ENCODE assay signal across 19 mouse cellular contexts in the genomic region with DNA sequence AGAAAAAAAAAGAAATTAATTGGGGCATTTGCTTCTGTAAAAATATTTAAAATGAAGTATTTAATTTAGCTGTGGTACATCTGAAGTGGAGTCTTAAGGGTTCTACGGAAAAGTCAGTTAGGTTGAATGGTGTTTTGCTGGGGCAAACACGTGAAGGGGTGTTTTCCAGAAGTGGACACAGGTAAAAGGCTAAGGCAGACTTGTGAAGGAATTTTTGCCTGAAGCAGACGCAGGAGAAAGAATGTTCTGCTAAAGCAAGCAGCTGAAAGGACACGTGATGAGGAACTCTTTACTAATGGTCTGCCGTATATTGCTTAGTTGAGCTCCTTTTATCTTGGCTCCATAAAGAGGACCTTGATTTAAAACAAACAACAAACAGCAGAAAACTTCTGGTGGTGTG.
DNase-seq lines count a peak whose midpoint lies in the region; ATAC-seq and TF ChIP-seq lines count a peak whose summit lies in the region.
"Had no signal": no experiment of that assay in that cellular context is flagged by ENCODE, and none has a peak within 500 bp of the region (broad histone marks: within the 10 kb centered on the region; RNA-seq: fewer than 3 reads in every experiment).

No protein-coding gene starts in this region.

- H3K9ac ChIP-seq in kidney, embryonic 14.5 days (ENCODE audit: low read depth, low read length), result no peak overlapping the region
- no peak overlapping the region for H3K9ac ChIP-seq in kidney, embryonic 15.5 days
- H3K9ac ChIP-seq in lung, embryonic 16.5 days (ENCODE audit: low read length), result no peak overlapping the region
- H3K9ac ChIP-seq: forebrain, embryonic 13.5 days; heart, embryonic 12.5 days; heart, embryonic 15.5 days; hindbrain, embryonic 12.5 days; hindbrain, embryonic 15.5 days had no signal

- no peak for DNase-seq in frontal cortex, postnatal 36 days (ENCODE audit: low spot score in 2 of 2)
- DNase-seq in kidney, adult 2 months, result peak; percentile 38
- DNase-seq in kidney, postnatal 14 days, result peak; percentile 4
- DNase-seq in lung, adult 2 months, result no peak
- DNase-seq: adrenal gland, adult 8-10 months; adrenal gland, postnatal 25 days; gastrocnemius, postnatal 25 days had no signal

- ATAC-seq in frontal cortex, adult (ENCODE audit: low TSS enrichment), result 0 out of 2 replicates have a peak, but pooled peaks have one; percentile 18
- no peak for ATAC-seq in kidney, embryonic 14.5 days (ENCODE audit: low FRiP score, low TSS enrichment)
- no peak for ATAC-seq in kidney, embryonic 15.5 days (replicated peaks; ENCODE audit: low FRiP score)
- peak; percentile 62 for ATAC-seq in lung, embryonic 16.5 days (ENCODE audit: low read depth)
- ATAC-seq: activated CD4-positive, CD25-positive, alpha-beta regulatory T cell, adult 4 months; forebrain, embryonic 13.5 days; forebrain, embryonic 16.5 days had no signal

- no peak overlapping the region; the same call in 1 of the 2 replicates for H3K27ac ChIP-seq in kidney, adult 2 months (ENCODE audit: insufficient read depth, low read depth, low read length)
- H3K27ac ChIP-seq in kidney, embryonic 14.5 days (ENCODE audit: low read depth, low read length), result no peak overlapping the region
- no peak overlapping the region for H3K27ac ChIP-seq in kidney, embryonic 15.5 days
- no peak overlapping the region for H3K27ac ChIP-seq in lung, embryonic 16.5 days (ENCODE audit: low read length)
- H3K27ac ChIP-seq: forebrain, embryonic 10.5 days; forebrain, embryonic 13.5 days; heart, embryonic 15.5 days; hindbrain, embryonic 12.5 days; hindbrain, embryonic 15.5 days had no signal

- no peaks in the 10 kb centered on the region for H3K36me3 ChIP-seq in kidney, adult 2 months (ENCODE audit: control insufficient read depth, insufficient read depth, low read length)
- no peaks in the 10 kb centered on the region for H3K36me3 ChIP-seq in kidney, embryonic 14.5 days (ENCODE audit: control insufficient read depth, insufficient read depth, low read length)
- H3K36me3 ChIP-seq in kidney, embryonic 15.5 days, result no peaks in the 10 kb centered on the region
- H3K36me3 ChIP-seq in lung, embryonic 16.5 days (ENCODE audit: control insufficient read depth, insufficient read depth, low read length), result no peaks in the 10 kb centered on the region
- H3K36me3 ChIP-seq: forebrain, embryonic 10.5 days; heart, embryonic 12.5 days; heart, embryonic 15.5 days; hindbrain, embryonic 12.5 days; hindbrain, embryonic 15.5 days had no signal

- no peak overlapping the region for H3K4me3 ChIP-seq in kidney, adult 2 months (ENCODE audit: insufficient read depth, low read depth, low read length)
- no peak overlapping the region for H3K4me3 ChIP-seq in kidney, embryonic 14.5 days (ENCODE audit: low read length)
- no peak overlapping the region for H3K4me3 ChIP-seq in kidney, embryonic 15.5 days (replicated peaks)
- no peak overlapping the region for H3K4me3 ChIP-seq in lung, embryonic 16.5 days (ENCODE audit: low read length)
- no peak overlapping the region for H3K4me3 ChIP-seq in lung, adult 2 months (replicated peaks; ENCODE audit: extremely low read depth, low read depth, low read length)
- H3K4me3 ChIP-seq: forebrain, embryonic 10.5 days; forebrain, embryonic 13.5 days; heart, embryonic 12.5 days; heart, embryonic 15.5 days; hindbrain, embryonic 12.5 days; hindbrain, embryonic 15.5 days had no signal

- no peak overlapping the region for H3K4me2 ChIP-seq in kidney, embryonic 14.5 days (replicated peaks; ENCODE audit: low read depth, low read length)
- no peak overlapping the region for H3K4me2 ChIP-seq in kidney, embryonic 15.5 days
- no peak overlapping the region for H3K4me2 ChIP-seq in lung, embryonic 16.5 days (ENCODE audit: low read depth, low read length)
- H3K4me2 ChIP-seq: forebrain, embryonic 13.5 days; heart, embryonic 12.5 days; heart, embryonic 15.5 days; hindbrain, embryonic 12.5 days; hindbrain, embryonic 15.5 days had no signal

- H3K4me1 ChIP-seq in kidney, adult 2 months (ENCODE audit: control insufficient read depth, insufficient read depth, low read length), result no peaks in the 10 kb centered on the region
- no peaks in the 10 kb centered on the region for H3K4me1 ChIP-seq in kidney, embryonic 14.5 days (ENCODE audit: control insufficient read depth, insufficient read depth, low read length)
- H3K4me1 ChIP-seq in kidney, embryonic 15.5 days, result no peaks in the 10 kb centered on the region
- peaks cover 4% of the 10 kb centered on the region; the same call in 1 of the 2 replicates for H3K4me1 ChIP-seq in lung, embryonic 16.5 days (replicated peaks; ENCODE audit: control insufficient read depth, insufficient read depth, low read length)
- H3K4me1 ChIP-seq in lung, adult 2 months (ENCODE audit: control insufficient read depth, insufficient read depth, low read length), result peaks cover 3% of the 10 kb centered on the region; the same call in 1 of the 2 replicates
- H3K4me1 ChIP-seq: forebrain, embryonic 10.5 days; hindbrain, embryonic 12.5 days; hindbrain, embryonic 15.5 days had no signal

- TF ChIP-seq POLR2A in kidney, adult 2 months (IDR thresholded peaks at IDR 0.05; ENCODE audit: low read depth, low read length), result no peak
- TF ChIP-seq POLR2A in lung, adult 2 months (IDR thresholded peaks at IDR 0.05; ENCODE audit: borderline replicate concordance, extremely low read depth, low read depth, low read length), result no peak

- WGBS in kidney, adult 2 months, result 50% methylated on average over 5 of the region's 5 CpGs
- WGBS in kidney, embryonic 14.5 days, result 46% methylated on average over 5 of the region's 5 CpGs
- 49% methylated on average over 5 of the region's 5 CpGs for WGBS in kidney, embryonic 15.5 days
- WGBS in lung, embryonic 16.5 days, result 33% methylated on average over 5 of the region's 5 CpGs
- 59% methylated on average over 5 of the region's 5 CpGs for WGBS in lung, adult 2 months

- no peak for TF ChIP-seq CTCF in kidney, adult 2 months (conservative IDR thresholded peaks at IDR 0.05; ENCODE audit: insufficient read depth, insufficient read length, low read depth, low read length)
- TF ChIP-seq CTCF in lung, adult 2 months (IDR thresholded peaks at IDR 0.05; ENCODE audit: insufficient read depth, low read length), result no peak

- no peaks in the 10 kb centered on the region for H3K27me3 ChIP-seq in kidney, adult 2 months (replicated peaks; ENCODE audit: control insufficient read depth, insufficient read depth, low read length)
- no peaks in the 10 kb centered on the region for H3K27me3 ChIP-seq in kidney, embryonic 14.5 days (ENCODE audit: control insufficient read depth, insufficient read depth, low read length)
- H3K27me3 ChIP-seq in kidney, embryonic 15.5 days, result no peaks in the 10 kb centered on the region
- no peaks in the 10 kb centered on the region for H3K27me3 ChIP-seq in lung, embryonic 16.5 days (ENCODE audit: control insufficient read depth, insufficient read depth, low read depth, low read length)
- H3K27me3 ChIP-seq: forebrain, embryonic 13.5 days; heart, embryonic 12.5 days; heart, embryonic 15.5 days; hindbrain, embryonic 12.5 days; hindbrain, embryonic 15.5 days had no signal

- H3K9me3 ChIP-seq in kidney, embryonic 14.5 days (ENCODE audit: control insufficient read depth, low read length), result no peaks in the 10 kb centered on the region
- H3K9me3 ChIP-seq in kidney, embryonic 15.5 days (replicated peaks), result no peaks in the 10 kb centered on the region
- no peaks in the 10 kb centered on the region for H3K9me3 ChIP-seq in lung, embryonic 16.5 days (ENCODE audit: control insufficient read depth, low read length)
- H3K9me3 ChIP-seq: forebrain, embryonic 10.5 days; forebrain, embryonic 13.5 days; heart, embryonic 12.5 days; heart, embryonic 15.5 days; hindbrain, embryonic 12.5 days; hindbrain, embryonic 15.5 days had no signal

Comparison
In these comparisons a context has a peak if more than half of its experiments do, and no peak if none do; other contexts are left out.
1. ATAC-seq: peak in frontal cortex, adult (single experiment) and lung, embryonic 16.5 days (single experiment); none in kidney, embryonic 14.5 days (single experiment) and kidney, embryonic 15.5 days (single experiment).
2. DNase-seq: peak in kidney, adult 2 months (single experiment) and kidney, postnatal 14 days (single experiment); none in frontal cortex, postnatal 36 days (0 of 2) and lung, adult 2 months (single experiment).